Mouse (Mus musculus): Measurements from ENCODE around the gene Cerkl. TPM values are rescaled to one million over a fixed set of nuclear protein-coding genes. Genes with fewer than 3 reads are reported as not detected.

Gene Cerkl
- polyA plus RNA-seq, 1 experiment from 2014 or later: 1.1 TPM

- H3K36me3 ChIP-seq: no peaks in the 10 kb centered on the region
- H3K4me2 ChIP-seq: no peak overlapping the region
- no peaks in the 10 kb centered on the region for H3K9me3 ChIP-seq
- no peak overlapping the region for H3K4me3 ChIP-seq (replicated peaks)
- H3K27me3 ChIP-seq: peaks cover 75% of the 10 kb centered on the region
- no peak overlapping the region for H3K27ac ChIP-seq
- no peak overlapping the region for H3K9ac ChIP-seq (replicated peaks)
- WGBS: 43% methylated on average over 3 of the region's 3 CpGs
- H3K4me1 ChIP-seq (replicated peaks): peaks cover 18% of the 10 kb centered on the region
- ATAC-seq (ENCODE audit: insufficient number of reproducible peaks, insufficient read depth, low FRiP score, low TSS enrichment, low read depth): no peak
Measured at GRCm38 (mm10) chr2:79457434-79457833, 849 bp upstream of the Cerkl start.

- H3K36me3 ChIP-seq: no peaks in the 10 kb centered on the region
- WGBS: 2% methylated on average over 10 of the region's 10 CpGs
- H3K4me3 ChIP-seq (replicated peaks): no peak overlapping the region
- no peak overlapping the region for H3K27ac ChIP-seq
- ATAC-seq (ENCODE audit: insufficient number of reproducible peaks, insufficient read depth, low FRiP score, low TSS enrichment, low read depth): no peak
- peaks cover 18% of the 10 kb centered on the region for H3K4me1 ChIP-seq (replicated peaks)
- no peak overlapping the region for H3K9ac ChIP-seq (replicated peaks)
- no peak overlapping the region for H3K4me2 ChIP-seq
- H3K9me3 ChIP-seq: no peaks in the 10 kb centered on the region
- peaks cover 83% of the 10 kb centered on the region for H3K27me3 ChIP-seq
Measured at GRCm38 (mm10) chr2:79455646-79456045, 939 bp downstream of the Cerkl start.

GRCm38 (mm10) chr2:79454786-79455446, 1.7 kb downstream of the Cerkl start:
- Histone ChIP-seq H3K4me3 (replicated peaks) (0 out of 2 replicates have a peak overlapping the region, but pooled peaks have one; percentile 31), H3K27ac (no peak overlapping the region), H3K4me1 (replicated peaks) (peaks cover 18% of the 10 kb centered on the region), H3K9ac (replicated peaks) (no peak overlapping the region), H3K27me3 (peaks cover 77% of the 10 kb centered on the region), H3K9me3 (no peaks in the 10 kb centered on the region), H3K4me2 (no peak overlapping the region), H3K36me3 (no peaks in the 10 kb centered on the region)
- ATAC-seq (ENCODE audit: insufficient number of reproducible peaks, insufficient read depth, low FRiP score, low TSS enrichment, low read depth): no peak
- 11% methylated on average over 15 of the region's 15 CpGs for WGBS

- H3K9me3 ChIP-seq: no peaks in the 10 kb centered on the region
- no peak overlapping the region for H3K9ac ChIP-seq (replicated peaks)
- ATAC-seq (ENCODE audit: insufficient number of reproducible peaks, insufficient read depth, low FRiP score, low TSS enrichment, low read depth): peak; percentile 80
- H3K4me2 ChIP-seq: peak overlapping the region; percentile 60
- peaks cover 15% of the 10 kb centered on the region for H3K4me1 ChIP-seq (replicated peaks)
- H3K36me3 ChIP-seq: no peaks in the 10 kb centered on the region
- H3K27ac ChIP-seq: no peak overlapping the region
- peaks cover 72% of the 10 kb centered on the region for H3K27me3 ChIP-seq
- peak overlapping the region; percentile 31 for H3K4me3 ChIP-seq (replicated peaks)
- 3% methylated on average over 55 of the region's 55 CpGs for WGBS
Measured at GRCm38 (mm10) chr2:79453901-79454781, 2.4 kb downstream of the Cerkl start.

- no peak overlapping the region for H3K9ac ChIP-seq (replicated peaks)
- ATAC-seq (ENCODE audit: insufficient number of reproducible peaks, insufficient read depth, low FRiP score, low TSS enrichment, low read depth): no peak
- peaks cover 4% of the 10 kb centered on the region; the same call in 1 of the 2 replicates for H3K4me1 ChIP-seq (replicated peaks)
- H3K4me3 ChIP-seq (replicated peaks): no peak overlapping the region
- no peaks in the 10 kb centered on the region for H3K9me3 ChIP-seq
- 47% methylated on average over 5 of the region's 5 CpGs for WGBS
- H3K4me2 ChIP-seq: no peak overlapping the region
- H3K27me3 ChIP-seq: peaks cover 45% of the 10 kb centered on the region
- no peaks in the 10 kb centered on the region for H3K36me3 ChIP-seq
- H3K27ac ChIP-seq: no peak overlapping the region
Measured at GRCm38 (mm10) chr2:79451438-79451837, 5.1 kb downstream of the Cerkl start.

- Histone ChIP-seq H3K4me2 (no peak overlapping the region), H3K9ac (replicated peaks) (no peak overlapping the region), H3K4me3 (replicated peaks) (no peak overlapping the region), H3K27ac (no peak overlapping the region), H3K27me3 (peaks cover 39% of the 10 kb centered on the region), H3K4me1 (replicated peaks) (peaks cover 3% of the 10 kb centered on the region; the same call in 1 of the 2 replicates), H3K36me3 (no peaks in the 10 kb centered on the region), H3K9me3 (no peaks in the 10 kb centered on the region)
- 71% methylated on average over 4 of the region's 4 CpGs for WGBS
- ATAC-seq (ENCODE audit: insufficient number of reproducible peaks, insufficient read depth, low FRiP score, low TSS enrichment, low read depth): no peak
Measured at GRCm38 (mm10) chr2:79450684-79451394, 5.7 kb downstream of the Cerkl start.

GRCm38 (mm10) chr2:79449371-79449770, 7.2 kb downstream of the Cerkl start:
- 79% methylated on average over 4 of the region's 4 CpGs for WGBS
- no peak for ATAC-seq (ENCODE audit: insufficient number of reproducible peaks, insufficient read depth, low FRiP score, low TSS enrichment, low read depth)
- Histone ChIP-seq H3K36me3 (no peaks in the 10 kb centered on the region), H3K4me1 (replicated peaks) (peaks cover 2% of the 10 kb centered on the region; the same call in 1 of the 2 replicates), H3K9me3 (no peaks in the 10 kb centered on the region), H3K9ac (replicated peaks) (no peak overlapping the region), H3K4me3 (replicated peaks) (no peak overlapping the region), H3K4me2 (no peak overlapping the region), H3K27me3 (peaks cover 24% of the 10 kb centered on the region), H3K27ac (no peak overlapping the region)

GRCm38 (mm10) chr2:79447198-79447597, 9.4 kb downstream of the Cerkl start:
- Histone ChIP-seq H3K9me3 (no peaks in the 10 kb centered on the region), H3K36me3 (no peaks in the 10 kb centered on the region), H3K9ac (replicated peaks) (no peak overlapping the region), H3K4me3 (replicated peaks) (no peak overlapping the region), H3K4me1 (replicated peaks) (no peaks in the 10 kb centered on the region), H3K4me2 (no peak overlapping the region), H3K27me3 (peaks cover 14% of the 10 kb centered on the region), H3K27ac (no peak overlapping the region)
- WGBS: 76% methylated on average over 1 of the region's 1 CpGs
- no peak for ATAC-seq (ENCODE audit: insufficient number of reproducible peaks, insufficient read depth, low FRiP score, low TSS enrichment, low read depth)

- Histone ChIP-seq H3K4me1 (replicated peaks) (no peaks in the 10 kb centered on the region), H3K4me3 (replicated peaks) (no peak overlapping the region), H3K27ac (no peak overlapping the region), H3K4me2 (no peak overlapping the region), H3K9me3 (no peaks in the 10 kb centered on the region), H3K9ac (replicated peaks) (no peak overlapping the region), H3K36me3 (no peaks in the 10 kb centered on the region), H3K27me3 (no peaks in the 10 kb centered on the region)
- no peak for ATAC-seq (ENCODE audit: insufficient number of reproducible peaks, insufficient read depth, low FRiP score, low TSS enrichment, low read depth)
- 90% methylated on average over 3 of the region's 3 CpGs for WGBS
Measured at GRCm38 (mm10) chr2:79443861-79444620, 12.5 kb downstream of the Cerkl start.

- ATAC-seq (ENCODE audit: insufficient number of reproducible peaks, insufficient read depth, low FRiP score, low TSS enrichment, low read depth): no peak
- WGBS: 98% methylated on average over 2 of the region's 2 CpGs
- Histone ChIP-seq H3K4me2 (no peak overlapping the region), H3K9ac (replicated peaks) (no peak overlapping the region), H3K4me3 (replicated peaks) (no peak overlapping the region), H3K27ac (no peak overlapping the region), H3K4me1 (replicated peaks) (no peaks in the 10 kb centered on the region), H3K9me3 (no peaks in the 10 kb centered on the region), H3K27me3 (no peaks in the 10 kb centered on the region), H3K36me3 (no peaks in the 10 kb centered on the region)
Measured at GRCm38 (mm10) chr2:79443401-79443800, 13.2 kb downstream of the Cerkl start.
